Mouse (Mus musculus): ENCODE measurements around the gene Stk4.
"Not testable (repeated sequence)": the region's sequence is repeated elsewhere in the genome, so short reads cannot be mapped to it uniquely, and the experiment has no call there.

Gene Stk4

GRCm38 (mm10) chr2:164070142-164070764, at the start of gene Stk4:
Stk4 (plus strand) TSS chr2:164070322.
- no peak for DNase-seq (ENCODE audit: low read depth, low spot score)

DNA sequence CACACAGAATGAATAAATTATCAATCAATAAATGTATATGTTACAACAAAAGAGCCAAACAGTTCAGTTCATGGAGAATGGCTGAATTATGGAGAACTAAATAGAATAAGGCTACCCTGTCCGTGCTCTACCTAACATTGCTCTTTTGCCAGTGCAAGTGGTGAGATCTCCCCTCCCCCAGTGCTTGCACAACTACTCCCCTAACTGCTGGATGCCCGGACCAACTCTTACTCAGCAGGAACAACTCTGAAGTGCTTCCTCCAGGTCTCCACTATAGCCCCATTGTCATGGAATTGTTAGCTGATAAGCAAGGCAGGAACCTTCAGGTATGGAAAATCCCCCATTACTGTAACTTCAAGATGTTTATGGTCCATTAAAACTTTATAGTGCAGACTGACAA, 48.0 kb upstream of the Stk4 start:
- no peak for DNase-seq (ENCODE audit: low read depth, low spot score)

DNA sequence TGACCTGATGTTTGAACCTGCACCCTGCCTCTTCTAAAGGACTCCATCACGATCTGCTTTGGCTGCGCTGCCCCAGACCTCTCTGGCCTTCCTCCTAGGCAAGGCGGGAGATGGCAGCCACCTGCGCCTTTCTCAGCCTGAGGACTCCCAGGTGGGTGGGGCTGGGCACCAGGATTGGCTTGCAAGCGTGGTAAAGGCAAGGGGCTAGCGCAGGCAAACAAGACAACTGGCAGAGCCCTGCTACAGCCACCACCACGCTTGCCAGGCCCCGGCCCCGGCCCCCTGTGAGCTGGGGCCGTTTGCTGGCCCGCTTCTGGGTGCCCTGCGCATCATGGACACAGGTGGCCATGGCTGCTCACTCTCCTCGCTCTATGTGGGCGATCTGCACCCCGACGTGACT, 45.0 kb upstream of the Stk4 start, which contains the start of gene Pabpc1l:
Pabpc1l (plus strand) TSS at position 301 of the 400 bp plus-strand sequence.
- DNase-seq (ENCODE audit: low read depth, low spot score), result no peak

GRCm38 (mm10) chr2:164031147-164031546, 39.0 kb upstream of the Stk4 start:
- DNase-seq (ENCODE audit: low read depth, low spot score), result no peak

DNA sequence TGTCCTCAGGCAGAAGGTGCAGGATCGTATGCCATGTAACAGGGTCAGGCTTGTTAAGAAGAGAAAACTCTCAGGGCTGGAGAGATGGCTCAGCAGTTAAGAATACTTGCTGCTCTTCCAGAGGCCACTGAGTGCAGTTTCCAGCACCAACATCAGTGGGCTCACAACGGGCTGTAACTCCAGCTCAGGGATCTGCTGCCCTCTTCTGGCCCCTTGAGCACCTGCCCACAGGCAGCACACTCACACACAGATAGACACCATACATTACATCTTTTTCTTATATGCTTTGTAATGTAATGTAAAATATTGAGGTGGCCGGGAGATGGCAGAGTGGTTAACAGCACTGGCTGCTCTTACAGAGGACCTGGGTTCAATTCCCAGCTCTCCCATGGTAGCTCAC, 37.1 kb upstream of the Stk4 start:
- no peak for DNase-seq (ENCODE audit: low read depth, low spot score)

GRCm38 (mm10) chr2:164036520-164037019, 33.6 kb upstream of the Stk4 start:
- no peak for DNase-seq (ENCODE audit: low read depth, low spot score)

DNA sequence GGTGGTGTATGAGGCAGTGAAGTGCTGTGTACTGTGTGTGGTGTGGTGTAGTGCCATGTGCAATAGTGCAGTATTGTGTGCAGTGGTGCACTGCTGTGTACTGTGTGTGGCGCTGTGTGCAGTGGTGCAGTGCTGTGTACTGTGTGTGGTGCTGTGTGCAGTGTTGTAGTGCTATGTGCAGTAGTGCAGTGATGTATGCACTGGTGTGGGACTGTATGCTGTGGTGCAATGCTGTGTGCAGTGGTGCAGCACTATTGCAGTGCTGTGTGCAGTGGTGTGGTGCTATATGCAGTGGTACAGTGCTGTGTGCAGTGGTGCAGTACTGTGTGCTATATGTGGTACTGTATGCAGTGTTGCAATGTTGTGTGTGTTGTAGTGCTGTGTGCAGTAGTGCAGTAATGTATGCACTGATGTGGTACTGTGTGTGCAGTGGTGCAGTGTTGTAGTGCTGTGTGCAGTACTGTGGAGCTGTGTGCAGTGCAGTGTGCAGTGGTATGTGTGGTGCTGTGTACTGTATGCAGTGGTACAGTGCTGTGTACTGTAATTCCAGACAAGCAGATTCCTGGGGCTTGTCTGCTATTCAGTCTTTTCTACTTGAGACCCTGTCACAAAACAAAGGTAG, 31.6 kb upstream of the Stk4 start:
- DNase-seq (ENCODE audit: low read depth, low spot score), result no peak

- DNase-seq (ENCODE audit: low read depth, low spot score), result no peak
Observed at GRCm38 (mm10) chr2:164040949-164041348, 29.2 kb upstream of the Stk4 start.

GRCm38 (mm10) chr2:164041523-164041922, 28.6 kb upstream of the Stk4 start:
- DNase-seq (ENCODE audit: low read depth, low spot score), result no peak

GRCm38 (mm10) chr2:164047197-164047690, 22.9 kb upstream of the Stk4 start:
- no peak for DNase-seq (ENCODE audit: low read depth, low spot score)

DNA sequence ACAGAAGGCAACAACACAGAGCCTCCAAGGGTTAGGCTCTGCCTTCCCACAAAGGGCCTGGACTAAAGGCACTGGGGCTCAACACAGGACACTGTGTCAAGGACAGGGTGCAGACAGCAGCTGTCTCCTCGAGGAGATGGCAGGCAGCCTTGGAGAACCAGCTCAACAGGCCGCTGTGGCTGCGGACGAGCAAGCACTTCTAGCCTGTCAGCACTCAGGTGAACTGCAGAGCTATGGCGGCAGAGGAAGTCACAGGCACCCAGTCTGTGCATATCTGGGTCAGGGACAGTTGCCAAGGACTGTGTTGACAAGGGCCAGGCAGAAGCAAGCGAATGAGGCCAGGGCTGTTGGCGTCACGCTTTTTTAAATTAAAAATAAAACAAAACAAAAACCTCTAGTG, 16.4 kb upstream of the Stk4 start:
- no peak for DNase-seq (ENCODE audit: low read depth, low spot score)

- no peak for DNase-seq (ENCODE audit: low read depth, low spot score)
Observed at GRCm38 (mm10) chr2:164054671-164055070, 15.5 kb upstream of the Stk4 start.

DNA sequence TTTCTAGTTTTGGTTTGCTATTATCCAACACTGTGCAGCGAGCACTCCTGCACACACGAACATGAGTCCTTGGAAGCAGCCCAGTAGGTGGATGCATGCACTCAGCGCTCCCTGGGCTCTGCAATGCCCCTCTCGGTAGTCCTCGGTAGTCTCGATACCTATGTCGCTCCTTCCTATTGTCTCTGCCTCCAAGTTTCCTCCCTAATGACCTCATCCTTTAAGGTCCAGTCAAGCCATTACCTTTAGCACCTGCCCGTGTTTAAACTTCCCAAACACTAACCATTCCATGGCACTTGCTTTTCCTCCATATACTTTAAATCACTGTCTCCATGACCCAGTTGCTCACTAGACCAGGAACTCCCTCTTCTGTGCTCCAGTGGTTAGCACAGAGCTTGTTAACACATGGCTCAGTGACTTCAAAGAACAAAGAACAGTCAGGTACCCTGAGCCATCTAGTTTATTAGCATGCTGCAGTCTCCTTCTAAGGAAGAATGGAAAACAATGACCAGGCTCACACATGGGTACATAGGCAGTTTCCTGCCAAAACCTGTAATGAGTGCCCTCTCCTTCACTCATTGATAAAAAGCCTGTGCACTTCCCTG, 10.4 kb upstream of the Stk4 start:
- DNase-seq (ENCODE audit: low read depth, low spot score), result no peak

- DNase-seq (ENCODE audit: low read depth, low spot score), result peak; percentile 83
Observed at GRCm38 (mm10) chr2:164070765-164071436, 779 bp downstream of the Stk4 start, which contains the start of gene Tomm34. Tomm34 (minus strand) TSS chr2:164071169.

- not testable (repeated sequence) for DNase-seq (ENCODE audit: low read depth, low spot score)
Observed at GRCm38 (mm10) chr2:164071437-164071820, 1.3 kb downstream of the Stk4 start.

DNA sequence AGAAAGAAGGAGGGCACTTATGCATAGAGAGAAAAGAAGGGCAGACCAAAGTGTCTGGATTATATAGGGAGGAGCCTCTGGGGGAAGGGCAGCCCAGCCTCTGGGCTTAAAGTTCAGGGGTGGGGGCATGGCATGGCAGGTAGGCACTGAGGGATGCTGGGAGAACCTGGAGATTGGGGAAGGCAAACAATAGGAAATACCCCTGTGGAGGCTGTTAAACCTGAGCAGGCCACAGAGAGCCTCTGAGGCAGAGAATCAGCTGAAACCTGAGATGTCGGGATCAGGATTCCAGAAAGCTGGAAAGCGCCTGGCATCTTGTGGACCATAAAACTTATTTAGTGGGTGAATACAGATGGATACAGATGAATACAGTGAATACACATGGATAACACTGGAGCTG, 2.0 kb downstream of the Stk4 start:
- DNase-seq (ENCODE audit: low read depth, low spot score), result no peak

DNA sequence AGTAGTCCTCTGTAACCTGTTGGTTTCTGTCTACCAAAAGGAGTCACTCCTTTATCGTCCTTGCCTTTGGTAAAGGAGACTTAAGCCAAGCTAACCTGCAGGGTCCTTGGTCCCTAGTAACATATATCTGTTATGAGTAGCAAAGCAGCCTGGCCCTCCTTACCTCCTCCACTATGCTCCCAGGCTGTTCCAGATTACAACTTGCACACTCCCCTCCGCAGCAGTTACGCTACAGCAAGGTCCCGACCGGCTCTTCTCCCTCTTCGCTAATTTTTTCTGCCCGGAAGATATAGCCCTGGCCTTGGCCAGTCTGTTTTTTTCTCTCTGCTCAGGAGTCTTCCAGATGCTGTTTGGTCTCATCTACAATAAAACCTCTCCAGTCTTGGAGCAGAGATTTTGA, 3.0 kb downstream of the Stk4 start:
- no peak for DNase-seq (ENCODE audit: low read depth, low spot score)

DNA sequence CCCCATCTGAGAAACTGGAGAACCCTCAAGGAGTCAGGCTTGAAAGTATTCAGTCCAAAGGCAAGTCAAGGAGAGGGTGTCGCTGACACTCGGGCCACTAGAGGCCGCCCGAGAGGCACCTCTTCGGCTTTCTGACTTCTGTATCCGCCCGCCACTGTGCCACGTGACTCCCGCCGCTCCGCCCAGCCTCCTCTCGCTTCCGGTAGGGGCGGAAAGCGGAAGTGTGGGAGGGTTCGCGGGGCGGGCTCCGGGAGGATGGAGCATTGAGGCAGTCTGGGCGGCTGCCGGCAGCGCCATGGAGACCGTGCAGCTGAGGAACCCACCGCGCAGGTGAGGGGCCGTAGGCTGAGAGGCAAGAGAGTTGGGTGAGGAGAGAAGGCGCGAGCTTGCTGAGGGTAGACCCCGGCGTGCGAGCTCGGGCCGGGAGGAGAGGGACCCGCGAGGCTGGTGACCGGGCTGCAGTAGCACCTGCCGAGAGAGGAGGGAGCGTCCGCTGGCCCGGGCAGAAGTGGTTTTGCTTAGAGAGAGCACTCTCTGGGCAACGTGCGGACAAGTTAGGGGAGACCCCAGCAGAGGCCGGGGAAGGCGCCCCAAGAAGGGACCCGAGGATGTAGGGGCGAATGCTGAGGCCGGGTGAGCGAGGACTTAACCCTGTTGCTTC, 3.9 kb downstream of the Stk4 start:
- peak; percentile 95 for DNase-seq (ENCODE audit: low read depth, low spot score)

DNA sequence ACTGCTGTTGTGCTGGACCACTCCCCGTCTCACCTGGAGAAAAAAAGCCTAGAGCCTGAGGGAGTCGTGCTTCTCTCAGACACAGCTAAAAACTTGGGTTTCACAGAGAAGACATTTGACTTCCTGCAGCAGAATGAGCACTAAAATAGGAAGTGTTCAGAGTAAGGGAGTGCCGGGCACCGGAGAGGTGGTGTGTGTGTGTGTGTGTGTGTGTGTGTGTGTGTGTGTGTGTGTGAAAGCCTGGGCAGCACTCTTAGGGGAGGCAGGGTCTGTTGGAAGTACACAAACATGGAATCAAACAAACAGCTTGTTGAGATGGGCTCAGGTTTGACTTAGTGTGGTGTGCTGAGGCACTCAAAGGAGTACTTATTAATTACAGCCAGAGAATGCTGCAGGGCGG, 5.0 kb downstream of the Stk4 start:
- no peak for DNase-seq (ENCODE audit: low read depth, low spot score)

DNA sequence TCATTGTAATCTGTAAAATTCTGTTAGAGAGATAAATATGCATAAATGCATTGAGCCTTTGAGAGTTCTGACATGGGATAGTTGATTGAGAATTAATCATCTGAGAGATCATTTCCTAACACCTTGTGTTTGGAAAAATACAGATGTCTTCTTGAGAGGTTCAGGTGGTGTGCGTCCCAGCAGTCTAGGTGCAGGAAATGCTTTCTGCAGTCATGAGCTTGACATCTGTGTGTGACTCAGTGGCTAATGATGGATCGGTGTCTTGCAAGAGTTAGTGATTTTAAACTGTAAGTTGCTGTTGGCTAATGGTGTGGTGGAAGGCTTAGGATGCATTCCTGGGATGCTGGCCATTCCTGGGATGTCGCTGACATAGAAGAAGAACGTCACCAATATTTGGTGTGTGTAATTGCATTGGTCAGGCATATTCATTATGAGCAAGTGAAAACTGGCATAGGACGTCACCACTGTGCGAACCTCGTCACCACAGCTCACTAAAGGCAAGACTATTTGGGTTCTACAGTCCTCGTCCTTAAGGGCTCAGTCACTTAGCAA, 6.8 kb downstream of the Stk4 start:
- DNase-seq (ENCODE audit: low read depth, low spot score), result no peak

- no peak for DNase-seq (ENCODE audit: low read depth, low spot score)
Observed at GRCm38 (mm10) chr2:164077875-164078274, 7.8 kb downstream of the Stk4 start.
